Mouse (Mus musculus) thymus, postnatal 4 days (tissue): ENCODE data around the gene Emsy.

Experiments used
- DNase-seq: peaks from one replicate; pipeline ENCODE4 v3.0.0; 2021

Gene Emsy

DNA sequence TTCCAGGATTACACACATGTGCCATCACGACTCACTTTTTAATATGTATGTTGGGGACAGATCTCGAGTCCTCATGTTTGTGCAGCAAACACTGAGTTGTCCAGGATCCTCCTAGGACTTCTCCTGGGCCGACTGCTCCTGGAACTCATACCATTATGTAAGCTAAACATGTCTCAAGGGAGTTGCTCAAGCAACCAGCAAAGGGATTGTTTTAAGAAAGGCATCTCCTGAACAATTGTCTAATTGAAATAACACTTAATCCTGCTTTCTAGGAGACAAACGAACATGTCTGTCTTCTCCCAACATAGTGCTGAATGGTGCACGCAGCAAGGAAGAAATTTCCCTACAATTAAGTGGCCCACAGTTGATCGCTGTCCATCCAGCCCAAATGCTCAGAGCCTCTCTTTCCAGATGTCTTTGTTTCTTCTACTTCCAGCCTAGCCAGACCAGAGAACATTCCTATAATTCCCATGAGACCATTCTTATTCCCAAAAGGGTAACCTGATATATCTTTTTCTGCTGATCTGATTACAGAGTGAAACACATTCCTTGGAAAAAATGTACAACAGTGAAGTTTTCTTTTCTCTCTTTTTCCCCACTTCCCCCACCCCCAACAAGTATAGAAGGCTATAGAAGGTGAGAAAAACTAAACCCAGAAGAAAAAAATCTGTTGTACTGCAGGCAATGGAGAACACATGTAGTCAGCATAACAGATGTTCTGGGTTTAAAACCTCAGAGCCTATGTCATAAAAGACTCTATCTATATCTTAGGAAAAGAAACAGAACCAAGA, 11.6 kb upstream of the Emsy start:
- no peak for DNase-seq

DNA sequence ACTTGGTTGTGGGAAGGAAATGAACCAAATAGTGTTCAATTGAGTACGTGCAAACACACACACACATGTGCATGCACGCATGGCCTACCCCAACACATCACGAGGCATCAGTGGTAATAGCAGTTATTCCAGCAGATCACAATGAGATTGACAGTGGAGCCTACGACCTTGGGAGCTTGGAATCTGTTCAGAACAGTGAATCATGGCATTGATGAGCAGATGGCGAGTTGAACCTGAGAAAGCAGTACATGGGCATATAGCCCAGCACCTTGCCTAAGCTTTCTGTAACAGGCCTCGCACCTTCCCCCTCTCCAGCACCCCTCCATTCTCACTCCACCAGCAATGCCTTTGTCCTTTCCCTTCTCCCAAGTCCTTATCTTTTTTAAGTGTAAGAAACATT, 9.1 kb upstream of the Emsy start:
- DNase-seq: no peak

DNA sequence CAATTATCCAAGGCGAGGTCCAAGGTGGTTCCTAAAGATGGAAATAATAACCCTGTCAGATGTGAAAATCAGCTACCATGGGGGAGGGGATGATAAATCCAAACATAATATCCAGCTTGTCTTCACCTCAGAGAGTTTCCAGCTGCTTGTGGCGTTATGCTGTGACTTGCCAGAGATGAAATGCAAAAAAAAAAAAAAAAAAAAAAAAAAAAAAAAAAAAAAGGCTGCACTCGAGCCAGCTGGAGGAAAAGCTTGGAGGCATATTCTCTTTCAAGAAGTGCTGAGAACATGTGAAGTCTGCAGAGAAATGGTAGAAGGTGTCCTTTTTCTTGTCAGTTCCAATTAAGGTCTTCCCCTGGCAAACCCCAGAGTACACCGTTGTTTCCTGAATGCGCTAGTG, 8.6 kb upstream of the Emsy start:
- DNase-seq: no peak

DNA sequence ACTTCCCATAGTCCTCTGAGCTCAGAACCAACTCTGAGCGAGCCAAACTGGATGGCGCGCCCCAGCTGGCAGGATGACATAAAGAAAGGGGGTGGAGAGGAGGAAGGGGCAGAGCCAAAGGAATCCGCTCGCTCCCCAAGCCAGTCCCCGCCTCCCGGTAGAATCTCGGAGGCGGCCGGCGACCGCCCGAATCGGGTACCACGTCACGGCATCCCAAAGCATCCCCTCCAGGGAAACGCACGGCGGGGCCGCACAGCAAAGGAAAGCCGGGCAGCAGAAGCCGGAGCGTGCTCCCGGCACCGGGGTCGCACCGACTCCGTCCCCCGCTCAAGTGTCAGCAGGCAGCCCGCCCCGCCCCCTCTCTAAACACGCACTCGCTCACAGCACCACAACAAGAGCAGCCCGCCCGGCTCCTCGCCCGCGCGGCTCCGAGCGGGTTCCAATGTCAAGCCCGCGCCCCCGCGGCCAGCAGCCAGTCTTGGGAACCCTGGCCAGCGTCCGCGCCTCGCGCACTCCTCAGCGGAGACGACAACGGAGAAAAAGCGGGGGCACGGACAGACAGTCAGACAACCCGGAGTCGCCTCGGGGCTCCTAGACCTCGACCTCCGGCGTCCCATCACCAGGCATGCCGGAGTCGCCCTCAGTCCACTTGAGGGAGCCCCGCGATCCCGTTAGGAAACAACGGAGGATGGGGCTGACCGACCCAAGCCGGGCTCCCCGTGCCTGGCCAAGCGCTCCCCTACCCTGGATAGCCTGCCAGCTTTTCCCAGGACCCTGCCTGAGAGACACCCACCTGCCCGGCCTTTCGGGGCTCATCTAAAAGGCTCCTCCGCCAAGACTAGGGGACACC, 677 bp downstream of the Emsy start:
- DNase-seq: peak; percentile 82

DNA sequence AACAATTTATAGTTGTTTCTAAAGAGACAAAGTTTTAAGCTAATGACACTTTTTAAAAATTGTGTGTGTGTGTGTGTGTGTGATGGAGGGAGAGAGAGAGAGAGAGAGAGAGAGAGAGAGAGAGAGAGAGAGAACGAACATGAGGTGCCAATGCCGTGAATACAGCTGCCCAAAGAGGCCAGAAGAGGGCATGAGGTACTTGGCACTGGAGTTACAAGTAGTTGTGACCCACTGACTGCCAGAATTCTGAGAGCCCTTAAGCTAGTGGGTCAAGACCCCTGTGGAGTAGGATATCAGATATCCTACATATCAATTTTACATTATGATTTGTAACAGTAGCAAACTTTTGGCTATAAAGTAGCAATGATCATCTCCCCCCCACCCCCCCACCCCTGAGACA, 4.9 kb downstream of the Emsy start:
- DNase-seq: no peak

DNA sequence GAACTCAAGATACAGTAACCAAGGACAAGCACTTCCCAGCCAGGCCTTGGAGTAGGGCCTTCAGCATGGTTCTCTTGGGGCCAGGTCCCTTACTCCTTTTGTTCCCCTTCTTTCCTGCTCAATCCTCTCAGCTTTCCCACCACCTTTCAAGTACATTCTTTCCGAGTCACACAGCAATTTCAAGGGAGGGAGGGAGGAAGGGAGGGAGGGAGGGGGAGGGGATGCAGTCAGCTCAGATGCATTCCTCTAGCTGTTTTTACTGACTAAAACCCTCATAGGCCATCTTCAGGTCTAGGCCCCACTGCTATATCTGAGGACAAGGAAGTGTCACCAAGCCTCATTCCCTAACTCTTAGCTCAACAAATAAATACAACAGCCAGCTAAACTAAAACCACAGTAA, 12.3 kb downstream of the Emsy start:
- DNase-seq: no peak

DNA sequence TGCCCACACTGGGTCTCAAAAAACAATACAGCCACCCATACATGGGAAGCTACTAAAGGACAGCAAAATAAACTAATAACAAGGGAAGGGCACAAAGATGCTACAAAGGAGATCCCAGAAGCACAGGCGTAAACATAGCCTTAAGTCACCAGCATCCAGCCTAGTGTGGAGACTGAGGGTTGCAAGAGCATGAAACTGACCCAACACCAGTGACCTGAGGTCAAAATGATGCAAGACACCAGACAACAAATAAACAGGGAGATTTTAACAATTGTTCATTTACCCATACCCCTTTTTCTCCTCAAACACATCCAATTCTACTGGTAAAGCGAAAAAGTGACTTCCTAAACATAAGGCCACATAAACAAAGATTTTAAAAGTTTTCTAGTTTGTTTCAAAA, 20.0 kb downstream of the Emsy start:
- DNase-seq: no peak

DNA sequence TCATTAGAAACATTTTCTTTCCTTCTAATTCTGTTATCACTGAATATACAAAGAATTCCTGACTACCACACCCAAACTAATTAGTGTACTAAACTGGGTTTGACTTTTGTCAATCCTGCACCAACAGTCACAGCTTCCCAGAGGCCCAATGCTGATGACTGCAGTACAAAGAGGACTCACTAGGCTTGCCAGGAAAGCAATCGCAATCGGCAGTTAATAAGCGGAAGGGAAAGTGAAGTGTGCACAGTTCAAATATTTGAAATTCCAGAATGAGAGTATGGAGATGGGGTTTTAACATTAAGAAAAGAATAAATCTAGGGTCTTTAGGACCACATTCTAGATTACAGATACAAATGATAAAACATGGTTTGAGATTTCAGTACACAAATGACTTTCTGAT, 23.6 kb downstream of the Emsy start:
- no peak for DNase-seq

DNA sequence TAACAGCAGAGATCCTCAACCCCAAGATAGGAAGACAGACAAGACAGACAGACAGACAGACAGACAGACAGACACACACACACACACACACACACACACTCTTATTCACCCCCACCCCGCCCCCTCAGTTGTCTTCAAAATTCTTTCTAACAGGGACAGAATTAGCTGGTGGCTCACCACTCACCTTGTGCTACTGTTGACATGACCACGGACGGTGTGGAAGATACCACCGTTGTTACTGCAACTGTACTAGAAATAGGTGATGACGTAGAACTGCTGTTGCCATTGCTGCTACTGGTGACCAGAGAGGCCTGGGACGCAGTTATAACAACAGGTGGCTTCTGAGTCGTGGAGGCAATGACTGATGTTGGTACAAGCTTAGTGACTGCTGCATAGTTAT, 26.6 kb downstream of the Emsy start:
- DNase-seq: no peak

DNA sequence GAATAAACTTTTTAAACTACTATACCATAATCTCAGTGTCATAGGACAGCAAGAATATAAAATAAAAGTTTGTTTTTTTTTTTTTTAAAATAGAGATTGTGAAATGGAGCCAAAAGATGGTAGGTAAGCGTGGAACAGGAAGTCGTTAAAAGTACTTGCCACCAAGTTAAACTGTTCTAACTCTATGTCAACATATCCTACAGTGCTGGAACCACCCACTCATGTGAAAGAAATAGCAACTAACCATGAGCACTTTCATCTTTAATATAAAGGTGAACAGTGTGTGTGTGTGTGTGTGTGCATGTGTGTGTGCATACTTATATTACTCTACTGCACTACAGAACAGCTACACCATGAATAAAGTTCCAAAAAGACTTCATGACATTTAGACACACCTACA, 38.8 kb downstream of the Emsy start:
- DNase-seq: no peak

DNA sequence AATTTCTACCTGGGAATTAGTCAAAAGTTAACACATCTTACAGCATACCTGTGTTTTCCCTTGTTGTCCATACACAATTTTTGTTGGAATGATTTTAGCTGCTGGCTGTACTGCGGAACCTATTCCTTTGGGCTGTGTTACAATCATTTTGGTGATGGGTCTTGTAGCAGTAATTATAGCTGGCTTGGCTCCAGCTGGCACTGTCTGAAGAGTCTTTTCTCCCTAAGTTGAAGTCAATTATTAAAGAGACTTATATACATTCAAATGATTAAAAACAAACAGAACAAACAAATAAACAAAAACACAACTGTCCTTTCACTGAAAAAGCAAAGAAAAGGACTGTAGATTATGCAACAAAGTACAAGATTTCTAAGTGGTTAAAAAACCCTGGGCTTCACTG, 43.6 kb downstream of the Emsy start:
- DNase-seq: no peak

DNA sequence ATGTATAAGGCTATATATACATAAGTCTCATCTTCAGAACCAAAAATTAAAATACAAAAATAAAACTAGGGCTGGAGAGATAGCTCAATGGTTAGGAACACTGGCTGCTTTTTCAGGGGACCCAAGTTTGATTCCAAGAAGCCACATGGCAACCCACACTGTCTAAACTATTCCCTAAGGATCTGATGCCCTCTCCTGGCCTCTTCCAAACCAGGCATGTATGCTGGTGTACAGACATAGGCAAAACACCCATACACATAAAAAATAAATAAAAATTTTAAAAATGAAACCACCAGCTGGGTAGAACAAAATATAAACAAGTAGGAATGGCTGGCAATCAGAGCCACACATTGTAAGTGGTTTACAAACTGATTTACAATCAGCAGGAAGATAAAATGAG, 48.1 kb downstream of the Emsy start:
- DNase-seq: no peak

DNA sequence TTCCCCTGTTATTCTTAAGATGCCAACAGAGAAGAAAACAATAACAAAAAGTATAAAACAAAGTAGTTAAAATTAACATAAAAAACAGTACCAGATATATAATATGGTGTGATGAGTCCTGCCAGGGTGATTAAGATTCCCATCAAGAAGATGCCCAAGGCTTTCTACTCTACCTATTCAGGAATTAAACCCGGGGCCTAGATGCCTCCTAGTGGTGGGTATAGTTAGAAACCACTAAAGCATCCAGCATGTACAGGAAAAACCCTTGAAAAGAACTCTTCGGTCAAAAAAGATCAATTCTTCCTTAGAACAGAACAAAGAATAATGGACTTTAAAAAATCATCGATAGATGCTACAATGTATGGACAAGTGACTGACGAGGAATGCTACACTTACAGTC, 49.4 kb downstream of the Emsy start:
- DNase-seq: no peak

DNA sequence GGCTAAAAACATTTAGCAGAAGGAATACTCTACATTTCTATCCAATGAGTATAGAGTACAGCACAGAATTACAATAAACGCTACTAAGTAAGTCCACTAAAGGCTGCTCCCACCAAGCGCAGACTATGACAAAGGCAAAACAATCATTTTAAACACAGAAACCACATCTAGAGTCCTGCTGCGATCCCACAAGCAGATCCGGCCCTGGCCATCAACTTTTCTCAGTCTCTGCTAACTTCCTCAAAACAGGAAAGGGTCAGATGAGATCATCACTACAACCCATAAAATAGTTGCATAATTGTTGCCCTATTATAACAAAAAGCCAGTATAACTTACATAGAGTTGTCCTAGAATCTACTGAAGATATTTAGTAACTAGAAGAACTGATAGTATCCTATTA, 54.9 kb downstream of the Emsy start:
- DNase-seq: no peak

DNA sequence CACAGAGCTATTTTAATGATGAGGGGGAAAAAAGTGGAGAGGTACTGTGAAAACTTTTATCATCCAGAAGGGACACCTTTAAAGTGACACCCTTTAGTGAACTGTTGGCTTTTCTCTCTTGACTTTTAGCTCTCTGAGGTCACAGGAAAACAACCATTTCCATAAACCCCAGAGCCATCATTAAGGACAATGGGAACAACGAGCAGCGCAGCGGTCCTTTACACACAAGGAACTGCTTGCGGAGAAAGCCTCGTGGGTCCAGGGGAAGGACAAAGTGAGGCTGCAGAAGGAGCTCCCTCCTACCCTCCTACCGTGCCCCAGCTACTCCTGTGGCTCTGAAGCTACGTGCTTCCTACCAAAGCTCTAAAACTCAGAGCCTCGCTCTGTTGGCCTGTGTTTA, 59.2 kb downstream of the Emsy start:
- DNase-seq: no peak

DNA sequence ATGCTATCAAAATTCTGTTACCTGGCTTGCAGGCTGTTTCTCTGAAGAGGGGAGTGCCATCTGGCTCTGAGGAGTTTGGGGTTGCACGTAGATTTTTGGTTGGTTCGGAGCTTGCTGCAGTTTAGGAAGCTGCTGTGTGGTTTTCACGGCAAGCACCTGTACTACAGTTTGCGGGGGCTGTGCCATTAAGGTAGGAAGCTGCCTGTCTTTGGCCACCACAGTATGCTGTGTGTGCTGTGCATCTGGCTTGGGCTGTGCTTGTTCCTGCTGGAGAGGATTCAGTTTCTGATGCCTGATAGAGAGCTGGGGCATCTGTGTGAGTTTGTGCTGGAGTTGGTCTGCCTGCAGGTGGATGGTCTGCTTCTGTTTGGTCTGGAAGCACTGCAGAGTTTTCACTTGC, 61.9 kb downstream of the Emsy start:
- peak; percentile 65 for DNase-seq

DNA sequence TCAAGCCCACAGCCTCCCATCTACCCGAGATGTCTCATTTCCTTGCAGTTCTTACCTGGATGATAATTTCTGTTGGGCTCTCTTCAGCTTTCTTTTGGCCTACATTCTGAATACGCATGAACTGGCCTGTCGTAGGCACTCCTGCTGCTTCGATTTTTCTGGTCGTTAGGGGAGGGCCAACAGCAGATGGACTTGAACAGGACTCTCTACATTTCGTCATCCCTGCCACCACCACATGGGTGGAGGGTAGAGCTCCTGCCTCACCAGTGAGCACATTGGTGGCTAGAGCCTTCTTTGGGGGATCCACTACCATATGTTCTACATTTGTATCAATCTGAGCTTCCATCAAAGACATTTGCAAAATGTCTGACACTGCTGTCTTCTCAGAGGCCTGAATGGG, 63.3 kb downstream of the Emsy start:
- no peak for DNase-seq

DNA sequence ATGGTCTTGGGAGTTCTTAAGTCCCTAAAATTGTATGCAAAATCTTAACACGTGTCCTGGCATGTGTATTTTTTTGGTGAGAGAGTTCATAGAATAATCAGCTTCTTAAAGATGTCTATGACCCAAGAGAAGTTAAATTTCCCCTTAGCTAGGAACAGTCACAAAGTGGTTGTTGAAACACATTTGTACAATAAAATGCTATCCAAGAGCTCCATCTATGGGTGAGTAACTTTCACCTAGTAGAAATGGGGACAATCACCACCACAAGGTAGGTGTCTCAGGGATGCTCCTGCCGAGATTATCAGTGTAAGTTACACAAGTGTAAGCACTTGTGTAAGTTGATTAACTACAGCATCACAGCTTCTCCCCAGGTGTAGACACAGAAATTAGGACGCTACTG, 67.6 kb downstream of the Emsy start:
- no peak for DNase-seq

DNA sequence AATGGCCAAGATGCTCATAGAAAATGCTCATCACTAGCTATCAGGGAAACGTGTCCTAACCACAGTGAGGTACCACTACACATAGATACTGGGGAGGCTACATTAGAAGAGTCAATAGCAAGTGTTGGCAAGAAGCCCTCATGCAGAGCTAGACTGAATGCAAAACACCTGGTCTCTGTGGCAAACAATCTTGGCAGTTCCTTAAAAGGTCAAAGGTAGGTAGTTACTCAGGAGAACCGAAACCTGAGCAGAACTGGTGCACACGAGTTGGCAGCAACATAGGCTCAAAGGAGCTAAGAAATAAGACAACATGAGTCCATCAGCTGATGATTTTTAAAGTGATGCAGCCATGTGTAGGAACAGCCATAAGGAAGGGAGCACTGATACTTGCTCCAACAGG, 70.3 kb downstream of the Emsy start:
- no peak for DNase-seq

DNA sequence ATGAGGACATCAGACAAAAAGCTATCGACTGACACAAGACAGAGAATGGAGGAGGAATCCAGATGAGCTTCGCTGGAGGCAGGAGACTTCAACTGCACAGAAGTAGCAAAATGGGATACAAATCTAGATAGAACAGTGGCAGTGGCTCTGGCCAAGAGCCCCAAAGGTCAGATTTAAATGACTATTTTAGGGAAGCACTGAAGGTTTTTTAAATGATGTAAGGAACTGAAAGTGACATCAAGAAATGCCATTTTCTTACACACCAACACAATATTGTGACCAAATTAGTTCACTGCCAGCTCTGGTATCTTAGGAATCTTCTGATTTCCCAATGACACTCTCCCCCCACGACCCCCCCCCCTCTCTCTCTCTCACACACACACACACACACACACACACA, 72.0 kb downstream of the Emsy start:
- peak; percentile 1 for DNase-seq

DNA sequence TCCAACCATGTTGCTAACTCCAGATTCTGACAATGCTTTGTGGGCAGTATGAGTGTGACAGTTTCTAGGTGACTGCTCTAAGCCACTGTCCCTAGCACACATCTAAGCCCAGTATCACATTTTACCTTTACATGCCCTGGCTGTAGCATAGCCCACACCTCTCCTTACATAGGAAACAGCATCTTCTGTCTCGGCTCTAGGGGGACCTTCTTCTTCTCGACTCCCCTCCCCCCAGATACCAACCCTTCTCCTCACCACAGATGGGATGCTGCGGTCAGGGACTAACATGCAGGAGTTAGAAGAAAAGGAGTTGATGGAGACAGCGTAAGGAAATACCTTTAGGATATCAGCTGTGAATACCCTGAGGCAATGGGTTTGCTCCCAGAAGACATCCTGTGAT, 75.3 kb downstream of the Emsy start:
- DNase-seq: peak; percentile 3

DNA sequence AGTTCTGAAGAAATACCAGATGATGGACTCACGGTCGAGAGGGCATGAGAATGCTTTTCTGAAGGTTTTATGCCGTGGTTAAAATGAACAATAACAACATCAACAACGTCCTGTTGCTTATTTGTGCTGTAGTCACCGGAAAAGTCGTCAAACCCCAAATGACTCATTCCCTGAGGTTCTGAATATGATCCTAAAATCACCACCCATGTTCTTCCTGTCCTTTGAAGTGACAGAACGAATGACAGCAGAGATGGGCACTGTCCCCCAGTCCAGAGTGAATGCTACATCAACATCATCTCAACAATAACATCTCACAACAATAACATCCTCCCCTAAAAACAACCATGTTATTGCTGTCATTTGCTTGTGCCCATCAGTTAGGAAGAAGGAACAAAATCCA, 76.1 kb downstream of the Emsy start:
- peak; percentile 2 for DNase-seq

DNA sequence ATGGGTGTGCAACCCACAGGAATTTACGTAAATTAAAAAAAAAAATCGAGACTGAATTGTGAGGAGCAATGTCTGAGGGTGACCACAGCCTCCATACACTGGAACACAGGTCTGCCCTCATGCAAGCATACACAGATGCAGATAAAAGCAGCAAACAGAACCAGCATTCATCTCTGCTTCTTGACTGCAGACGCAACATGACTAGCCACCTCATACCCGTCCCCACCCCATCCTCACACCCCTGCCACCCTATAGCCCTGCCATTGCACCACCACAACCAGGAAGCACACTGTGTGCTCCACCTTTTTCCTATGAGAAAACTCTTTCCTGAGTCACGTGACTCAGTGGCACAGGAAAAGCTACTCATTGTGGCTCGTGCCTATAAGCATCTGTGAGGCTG, 76.9 kb downstream of the Emsy start:
- peak; percentile 5 for DNase-seq

DNA sequence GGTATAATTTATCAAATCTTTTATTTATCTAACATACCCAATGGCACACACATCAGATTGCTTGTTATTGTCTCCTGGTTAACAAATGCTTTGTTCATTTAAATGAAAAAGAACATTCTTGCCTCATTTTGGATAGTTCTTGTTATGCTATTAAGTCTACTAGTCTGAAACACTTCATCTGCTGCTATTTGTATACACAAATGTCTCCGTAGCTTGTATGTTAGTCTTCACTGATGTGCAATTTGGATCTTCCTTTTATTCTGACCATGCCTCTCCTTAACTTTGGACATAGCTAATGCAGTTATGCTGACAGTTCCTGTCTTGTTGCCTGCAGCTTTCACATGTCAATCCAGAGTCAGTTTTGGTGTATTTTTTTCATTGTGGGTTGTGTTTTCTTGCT, 79.1 kb downstream of the Emsy start:
- no peak for DNase-seq
